Mouse (Mus musculus): ENCODE results near the gene Iqsec1.

The Iqsec1 gene

GRCm38 (mm10) chr6:90892401-90892800 lies 96.1 kb downstream of the Iqsec1 start:
- in situ Hi-C loops (cut with MboI; ENCODE audit: unreplicated experiment in 2 of 2) = no loop called here

DNA sequence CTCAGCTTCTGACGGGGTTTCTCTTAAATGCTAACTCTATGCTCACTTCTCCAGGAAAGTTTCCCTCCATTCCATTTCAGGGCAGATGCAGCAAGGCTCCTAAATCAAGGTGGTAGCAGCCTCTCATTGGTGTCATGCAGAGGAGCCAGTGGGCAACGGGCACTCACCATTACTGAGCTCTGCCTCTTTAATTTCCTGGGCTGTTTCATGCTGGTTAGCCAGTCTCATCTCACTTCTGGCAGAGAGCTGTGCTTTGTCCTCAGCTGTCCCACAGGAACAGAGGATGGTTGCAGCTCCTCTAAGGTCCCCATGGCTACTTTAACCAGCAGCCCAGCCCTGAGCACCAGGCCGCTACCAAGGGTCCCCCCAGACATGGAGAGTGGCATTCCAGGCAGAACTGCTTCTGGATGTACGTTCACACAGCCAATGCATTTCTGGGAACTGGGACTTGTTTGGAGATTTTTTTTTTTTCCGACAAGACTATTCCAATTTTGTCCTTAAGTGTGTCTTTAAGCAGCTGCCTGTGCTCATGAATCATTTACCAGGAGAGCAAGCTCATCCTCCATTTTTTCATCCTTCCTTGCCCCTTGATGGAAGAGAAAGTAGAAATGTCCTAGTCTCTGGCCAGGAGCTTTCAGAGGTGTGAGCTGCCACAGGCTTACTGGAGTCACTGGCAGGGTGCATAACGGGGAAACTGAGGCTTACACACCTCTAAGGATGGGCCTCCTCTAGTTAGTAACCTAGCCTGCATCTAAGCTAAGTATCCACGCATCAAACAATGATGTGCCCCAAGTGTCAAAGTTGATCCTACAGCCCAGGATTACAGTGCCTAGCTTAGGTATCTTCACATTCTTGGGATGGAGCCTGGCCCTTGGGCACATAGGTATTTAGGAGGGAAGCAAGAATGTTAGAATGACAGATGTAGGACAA lies 98.9 kb downstream of the Iqsec1 start:
- in situ Hi-C loops (cut with MboI; ENCODE audit: unreplicated experiment in 2 of 2) = no loop called here

GRCm38 (mm10) chr6:90887024-90887775 lies 101.3 kb downstream of the Iqsec1 start:
- in situ Hi-C loops (cut with MboI; ENCODE audit: unreplicated experiment in 2 of 2) = no loop called here

GRCm38 (mm10) chr6:90885626-90886025 lies 102.9 kb downstream of the Iqsec1 start:
- in situ Hi-C loops (cut with MboI; ENCODE audit: unreplicated experiment in 2 of 2) = no loop called here

GRCm38 (mm10) chr6:90884631-90885030 lies 103.9 kb downstream of the Iqsec1 start:
- in situ Hi-C loops (cut with MboI; ENCODE audit: unreplicated experiment in 2 of 2) = no loop called here

- in situ Hi-C loops (cut with MboI; ENCODE audit: unreplicated experiment in 2 of 2) = no loop called here
These were observed 107.5 kb downstream of the Iqsec1 start for GRCm38 (mm10) chr6:90880975-90881374.

DNA sequence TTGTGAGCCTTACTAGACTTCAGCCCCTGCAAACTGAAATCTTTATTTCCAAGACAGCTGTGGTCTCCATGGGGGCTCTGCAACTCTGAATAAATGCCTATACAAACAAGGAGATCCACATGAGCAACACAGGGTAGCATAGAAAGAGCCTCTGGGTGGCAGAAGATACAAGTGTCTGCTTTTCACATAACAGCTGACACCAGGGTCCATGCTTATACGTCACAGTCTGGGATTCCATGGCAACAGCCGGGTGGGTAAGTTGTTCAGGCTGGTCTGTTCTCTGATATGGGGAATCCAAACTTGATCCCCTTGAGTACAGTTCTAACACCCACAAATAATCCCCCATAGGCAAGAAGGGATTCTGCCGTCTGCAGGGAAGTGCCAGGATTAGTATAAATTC lies 108.1 kb downstream of the Iqsec1 start:
- in situ Hi-C loops (cut with MboI; ENCODE audit: unreplicated experiment in 2 of 2) = no loop called here

GRCm38 (mm10) chr6:90871581-90871980 lies 116.9 kb downstream of the Iqsec1 start:
- in situ Hi-C loops (cut with MboI; ENCODE audit: unreplicated experiment in 2 of 2) = no loop called here

GRCm38 (mm10) chr6:90868033-90868432 lies 120.5 kb downstream of the Iqsec1 start:
- in situ Hi-C loops (cut with MboI; ENCODE audit: unreplicated experiment in 2 of 2) = no loop called here

- in situ Hi-C loops (cut with MboI; ENCODE audit: unreplicated experiment in 2 of 2) = no loop called here
These were observed 127.1 kb downstream of the Iqsec1 start for GRCm38 (mm10) chr6:90861370-90861769.

GRCm38 (mm10) chr6:90857844-90858243 lies 130.6 kb downstream of the Iqsec1 start:
- in situ Hi-C loops (cut with MboI; ENCODE audit: unreplicated experiment in 2 of 2) = no loop called here

- in situ Hi-C loops (cut with MboI; ENCODE audit: unreplicated experiment in 2 of 2) = no loop called here
These were observed 136.1 kb downstream of the Iqsec1 start for GRCm38 (mm10) chr6:90852360-90852759.

- in situ Hi-C loops (cut with MboI; ENCODE audit: unreplicated experiment in 2 of 2) = no loop called here
These were observed 140.4 kb downstream of the Iqsec1 start for GRCm38 (mm10) chr6:90848068-90848467.

DNA sequence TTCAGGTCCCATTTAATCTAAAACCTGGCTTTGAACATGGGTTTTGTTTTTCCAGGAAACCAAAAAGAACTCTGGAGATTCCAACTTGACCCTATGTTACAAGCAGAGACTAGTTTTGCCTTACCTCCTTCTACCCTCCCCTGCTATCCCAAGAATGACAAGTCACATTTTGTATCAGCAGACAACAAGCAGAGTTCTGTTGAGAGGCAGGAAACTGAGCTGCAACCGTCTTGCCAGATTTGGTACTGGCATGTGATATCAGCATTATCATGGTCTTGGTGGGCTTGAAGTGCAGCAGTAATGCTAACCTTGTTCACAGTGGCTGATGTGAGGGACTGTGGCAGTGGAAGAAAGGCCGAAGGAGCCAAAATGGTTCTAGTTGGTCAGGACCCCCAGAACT lies 141.0 kb downstream of the Iqsec1 start:
- in situ Hi-C loops (cut with MboI; ENCODE audit: unreplicated experiment in 2 of 2) = no loop called here

- in situ Hi-C loops (cut with MboI; ENCODE audit: unreplicated experiment in 2 of 2) = no loop called here
These were observed 148.5 kb downstream of the Iqsec1 start for GRCm38 (mm10) chr6:90839972-90840371.

DNA sequence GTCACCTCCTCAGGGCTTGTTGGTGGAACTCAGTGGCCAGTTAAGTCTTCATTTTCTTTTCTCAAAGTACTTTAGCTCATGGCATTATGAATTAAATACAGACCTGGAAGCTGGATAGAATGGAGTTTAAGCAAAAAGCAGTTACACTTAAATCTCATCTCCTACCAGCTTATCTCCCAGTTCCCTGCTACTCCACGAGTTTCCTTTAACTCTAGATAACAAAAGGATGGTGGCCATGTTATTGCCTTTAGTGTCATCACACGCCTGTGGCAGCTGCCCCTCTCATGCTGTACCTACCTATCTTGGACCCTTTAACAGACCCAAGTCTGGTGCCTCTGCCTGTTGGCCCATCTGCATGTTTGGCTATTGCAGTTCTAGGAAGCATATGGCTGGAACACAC lies 151.7 kb downstream of the Iqsec1 start:
- in situ Hi-C loops (cut with MboI; ENCODE audit: unreplicated experiment in 2 of 2) = no loop called here

GRCm38 (mm10) chr6:90829536-90829935 lies 158.9 kb downstream of the Iqsec1 start:
- in situ Hi-C loops (cut with MboI; ENCODE audit: unreplicated experiment in 2 of 2) = loop anchor here (10.0 kb wide), 2 partner anchors 455 to 1145 kb away; no protein-coding TSS in a partner anchor

DNA sequence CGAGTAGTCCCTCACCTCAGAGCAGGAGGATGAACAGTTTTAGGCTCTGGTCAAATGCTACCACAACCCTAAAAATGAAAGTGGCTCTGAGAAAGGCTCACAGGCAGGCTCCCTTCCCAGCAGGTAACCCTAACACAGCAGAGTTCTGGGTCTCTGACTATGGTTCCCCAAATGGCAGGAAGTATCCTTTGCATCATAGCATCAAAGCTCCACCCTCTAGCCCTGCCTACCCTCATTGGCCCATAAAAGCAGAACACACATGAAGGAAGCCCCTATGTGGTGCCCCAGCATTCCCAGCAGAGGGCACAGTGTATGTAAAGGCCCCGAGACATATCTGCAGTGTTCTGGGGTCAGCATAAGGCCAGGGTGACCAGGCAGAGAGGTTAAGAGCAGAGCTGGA lies 163.4 kb downstream of the Iqsec1 start:
- in situ Hi-C loops (cut with MboI; ENCODE audit: unreplicated experiment in 2 of 2) = loop anchor here (10.0 kb wide), 2 partner anchors 460 to 1140 kb away; no protein-coding TSS in a partner anchor

DNA sequence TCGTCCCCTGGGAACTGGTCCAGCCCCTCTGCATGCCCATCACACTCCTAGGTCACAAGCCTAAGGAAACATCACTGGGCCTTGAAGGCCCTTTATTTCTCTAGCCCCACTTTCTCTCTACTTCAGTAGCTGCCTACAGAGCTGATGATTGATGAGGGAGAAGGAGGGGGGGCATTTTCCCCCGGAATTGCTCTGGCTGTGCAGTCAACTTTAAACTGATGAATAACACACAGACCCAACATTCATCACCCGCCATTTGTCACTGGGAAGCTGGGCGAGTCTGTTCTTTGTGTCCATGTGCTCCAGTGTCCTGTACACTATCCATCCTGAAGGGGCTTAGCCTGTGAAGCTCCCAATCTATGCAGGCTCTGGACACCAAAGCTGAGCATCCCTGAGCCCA lies 165.2 kb downstream of the Iqsec1 start:
- in situ Hi-C loops (cut with MboI; ENCODE audit: unreplicated experiment in 2 of 2) = loop anchor here (5.0 to 10.0 kb wide), 3 partner anchors 319 to 1139 kb away; no protein-coding TSS in a partner anchor

- in situ Hi-C loops (cut with MboI; ENCODE audit: unreplicated experiment in 2 of 2) = loop anchor here (5.0 to 10.0 kb wide), 3 partner anchors 320 to 1137 kb away; no protein-coding TSS in a partner anchor
These were observed 166.4 kb downstream of the Iqsec1 start for GRCm38 (mm10) chr6:90821916-90822602.

DNA sequence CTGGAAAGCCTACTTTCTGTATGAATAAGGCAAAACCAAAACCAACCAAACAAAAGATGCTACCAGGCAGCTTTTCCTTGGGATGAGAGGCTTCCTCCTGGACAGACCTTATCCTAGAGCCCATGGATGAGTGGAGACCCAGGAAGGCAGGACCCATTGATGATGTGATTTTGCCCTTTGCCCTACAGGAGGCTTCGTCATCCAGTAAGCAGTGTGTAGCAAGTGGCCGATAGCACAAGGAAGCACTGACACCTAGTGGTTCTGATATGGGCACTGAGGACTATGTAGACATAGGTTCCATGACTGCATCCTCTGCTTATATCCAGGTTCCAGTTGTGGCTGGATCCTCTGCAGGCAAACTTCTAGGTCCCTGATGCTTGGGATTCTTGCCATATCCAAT lies 168.6 kb downstream of the Iqsec1 start:
- in situ Hi-C loops (cut with MboI; ENCODE audit: unreplicated experiment in 2 of 2) = loop anchor here (5.0 to 10.0 kb wide), 5 partner anchors 205 to 1135 kb away; no protein-coding TSS in a partner anchor
